Mouse (Mus musculus): ENCODE data around the gene Ndufs3.

- TF ChIP-seq CTCF (IDR thresholded peaks at IDR 0.05; ENCODE audit: control insufficient read depth, insufficient read depth, low read length) (no peak), POLR2A (IDR thresholded peaks at IDR 0.05; ENCODE audit: borderline replicate concordance, control insufficient read depth, low read depth, low read length) (no peak)
These were observed 35.1 kb upstream of the Ndufs3 start for GRCm38 (mm10) chr2:90939750-90940149.
